Mouse (Mus musculus) hindbrain, embryonic 15.5 days (tissue): ENCODE measurements around the gene Bcas1. TPM values are rescaled to one million over a fixed set of nuclear protein-coding genes. Genes with fewer than 3 reads are reported as not detected.

ENCODE experiments used
- ATAC-seq: fragments of 200-750 bp; cut with Nextera tagmentation; 2 replicates; pipeline ENCODE4 v1.8.0; 2017; ENCODE audit warnings: low read depth, moderate number of reproducible peaks, moderate TSS enrichment; ENCODE audit not compliant: low FRiP score
- H3K27ac ChIP-seq: fragments of 300-500 bp; sonication (generic); replicated peaks from 2 replicates; pipeline ENCODE4 v1.5.1; 2015; ENCODE audit warnings: mild to moderate bottlenecking, inconsistent platforms
- H3K27me3 ChIP-seq: fragments of 300-500 bp; sonication (generic); 2 replicates; pipeline ENCODE4 v1.6.1; 2015; ENCODE audit warnings: control low read depth, inconsistent platforms
- H3K36me3 ChIP-seq: fragments of 300-500 bp; sonication (generic); 2 replicates; pipeline ENCODE4 v1.6.1; 2015; ENCODE audit warnings: control low read depth, inconsistent platforms
- H3K4me1 ChIP-seq: fragments of 300-500 bp; sonication (generic); replicated peaks from 2 replicates; pipeline ENCODE4 v1.6.1; 2015; ENCODE audit warnings: control low read depth, inconsistent platforms
- H3K4me2 ChIP-seq: fragments of 300-500 bp; sonication (generic); 2 replicates; pipeline ENCODE4 v1.6.1; 2015; ENCODE audit warnings: moderate library complexity, mild to moderate bottlenecking, inconsistent platforms
- H3K4me3 ChIP-seq: fragments of 300-500 bp; sonication (generic); 2 replicates; pipeline ENCODE4 v1.5.1; 2015; ENCODE audit warnings: mild to moderate bottlenecking, inconsistent platforms
- H3K9ac ChIP-seq: fragments of 300-500 bp; sonication (generic); 2 replicates; pipeline ENCODE4 v1.6.1; 2015; ENCODE audit warnings: inconsistent platforms
- H3K9me3 ChIP-seq: fragments of 300-500 bp; sonication (generic); 2 replicates; pipeline ENCODE4 v1.6.1; 2016; ENCODE audit warnings: control low read depth, inconsistent platforms
- WGBS: fragments of 180-500 bp; shearing (Covaris S2); methylation state at CpG from one replicate; pipeline ENCODE4 v1.1.7; 2015; 5-methylcytosine and 5-hydroxymethylcytosine counted together
- polyA plus RNA-seq: library from polyadenylated mRNA; unstranded; fragments of >200 nt; fragmentation: Nextera tagmentation; extraction: Ambion mirVana; gene quantifications from 2 replicates; pipeline ENCODE4 v1.2.1, GENCODE M21; 2015

The Bcas1 gene
- polyA plus RNA-seq, 1 experiment from 2014 or later = 15.1 TPM

GRCm38 (mm10) chr2:170304766-170305165, 122.9 kb downstream of the Bcas1 start:
- H3K4me1 ChIP-seq = peaks cover 12% of the 10 kb centered on the region
- no peaks in the 10 kb centered on the region for H3K9me3 ChIP-seq
- peak overlapping the region; percentile 46; the same call in 1 of the 2 replicates for H3K27ac ChIP-seq
- H3K4me2 ChIP-seq = peak overlapping the region; percentile 27; the same call in 1 of the 2 replicates
- no peak for ATAC-seq
- no peak overlapping the region for H3K9ac ChIP-seq
- 65% methylated on average over 12 of the region's 12 CpGs for WGBS
- no peaks in the 10 kb centered on the region for H3K27me3 ChIP-seq
- no peaks in the 10 kb centered on the region for H3K36me3 ChIP-seq
- H3K4me3 ChIP-seq = no peak overlapping the region

- no peak overlapping the region for H3K9ac ChIP-seq
- no peak overlapping the region for H3K4me2 ChIP-seq
- peaks cover 9% of the 10 kb centered on the region; the same call in 1 of the 2 replicates for H3K4me1 ChIP-seq
- H3K9me3 ChIP-seq = no peaks in the 10 kb centered on the region
- H3K27me3 ChIP-seq = no peaks in the 10 kb centered on the region
- H3K27ac ChIP-seq = no peak overlapping the region
- ATAC-seq = no peak
- no peak overlapping the region for H3K4me3 ChIP-seq
- no peaks in the 10 kb centered on the region for H3K36me3 ChIP-seq
- WGBS = 88% methylated on average over 7 of the region's 7 CpGs
Measured at GRCm38 (mm10) chr2:170303595-170303994, 124.0 kb downstream of the Bcas1 start.

GRCm38 (mm10) chr2:170302825-170303224, 124.8 kb downstream of the Bcas1 start:
- no peaks in the 10 kb centered on the region for H3K9me3 ChIP-seq
- H3K4me3 ChIP-seq = no peak overlapping the region
- H3K4me2 ChIP-seq = no peak overlapping the region
- no peak overlapping the region for H3K9ac ChIP-seq
- ATAC-seq = no peak
- no peaks in the 10 kb centered on the region for H3K36me3 ChIP-seq
- WGBS = 86% methylated on average over 8 of the region's 8 CpGs
- 0 out of 2 replicates have a peak, but pooled peaks cover 3% of the 10 kb centered on the region for H3K4me1 ChIP-seq
- H3K27me3 ChIP-seq = no peaks in the 10 kb centered on the region
- H3K27ac ChIP-seq = no peak overlapping the region

Other genes starting within 250 kb of the Bcas1 start
- 113 and 130 TPM in 2 replicates for gene Pfdn4, start 68.6 kb upstream of the Bcas1 start, polyA plus RNA-seq
- 0.10 and 0.14 TPM in 2 replicates for gene Cyp24a1, start 69.3 kb upstream of the Bcas1 start, polyA plus RNA-seq
- 0.10 and 0.14 TPM in 2 replicates for gene 4930470P17Rik, start 174.2 kb upstream of the Bcas1 start, polyA plus RNA-seq